Comparison of ENCODE assay signal across 13 mouse cellular contexts in the genomic region with DNA sequence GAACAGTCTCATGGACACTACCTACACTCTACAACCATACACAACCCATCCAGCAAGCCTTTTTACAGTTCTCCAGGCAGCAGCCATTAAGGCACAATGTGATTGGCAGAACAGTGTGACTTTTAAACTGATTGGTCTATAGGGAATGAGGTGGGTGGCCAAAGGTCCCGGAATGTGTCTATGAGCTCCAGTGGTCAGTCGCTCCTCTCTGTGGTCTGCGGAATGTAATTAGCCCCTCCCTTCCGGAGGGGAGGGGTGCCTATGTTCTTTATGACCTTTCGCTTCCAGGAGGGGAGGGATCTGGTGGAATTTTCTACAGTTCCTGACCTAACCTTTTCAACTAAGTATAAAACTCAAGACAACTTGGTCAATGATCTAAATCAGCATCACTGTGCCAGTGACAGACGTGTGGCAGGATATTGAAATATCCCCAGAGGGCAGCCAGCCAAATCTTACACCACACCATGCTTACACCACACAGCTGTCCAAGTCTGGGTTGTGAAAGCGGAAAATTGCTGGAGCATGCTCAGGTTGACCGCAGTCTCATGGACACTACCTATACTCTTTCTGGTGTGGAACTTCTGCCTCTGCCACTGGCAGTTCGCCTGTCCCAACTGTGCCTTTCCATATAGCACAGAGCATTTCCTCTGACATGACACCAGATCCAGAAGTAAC.
A peak's percentile ranks its signal among the peaks of the same experiment; 100 is the strongest.
DNase-seq lines count a peak whose midpoint lies in the region; ATAC-seq lines count a peak whose summit lies in the region.
"Had no signal": no experiment of that assay in that cellular context is flagged by ENCODE, and none has a peak within 500 bp of the region (broad histone marks: within the 10 kb centered on the region; RNA-seq: fewer than 3 reads in every experiment).

No protein-coding gene starts in this region.

- ATAC-seq in kidney, embryonic 16.5 days (ENCODE audit: low FRiP score, low TSS enrichment) = peak; percentile 71
- ATAC-seq: activated CD4-positive, CD25-positive, alpha-beta regulatory T cell, adult 4 months; forebrain, embryonic 15.5 days had no signal

- H3K36me3 ChIP-seq in kidney, embryonic 16.5 days (ENCODE audit: insufficient read depth, low read length) = no peaks in the 10 kb centered on the region
- no peaks in the 10 kb centered on the region for H3K36me3 ChIP-seq in forebrain, embryonic 10.5 days (replicated peaks)
- H3K36me3 ChIP-seq: forebrain, embryonic 15.5 days; heart, embryonic 10.5 days had no signal

- no peaks in the 10 kb centered on the region for H3K9me3 ChIP-seq in kidney, embryonic 16.5 days (ENCODE audit: low read length)
- H3K9me3 ChIP-seq in forebrain, embryonic 10.5 days = no peaks in the 10 kb centered on the region
- H3K9me3 ChIP-seq: forebrain, embryonic 15.5 days; heart, embryonic 10.5 days had no signal

- H3K4me1 ChIP-seq in kidney, embryonic 16.5 days (ENCODE audit: insufficient read depth, low read length) = no peaks in the 10 kb centered on the region
- H3K4me1 ChIP-seq in forebrain, embryonic 10.5 days = no peaks in the 10 kb centered on the region
- H3K4me1 ChIP-seq: forebrain, embryonic 15.5 days; heart, embryonic 10.5 days; megakaryocyte, embryonic 14.5 days had no signal

- no peak overlapping the region for H3K4me2 ChIP-seq in kidney, embryonic 16.5 days (replicated peaks; ENCODE audit: low read depth, low read length)
- H3K4me2 ChIP-seq: forebrain, embryonic 15.5 days had no signal

- H3K9ac ChIP-seq in kidney, embryonic 16.5 days (replicated peaks; ENCODE audit: low read length) = no peak overlapping the region
- H3K9ac ChIP-seq: forebrain, embryonic 15.5 days had no signal

- no peaks in the 10 kb centered on the region for H3K27me3 ChIP-seq in kidney, embryonic 16.5 days (ENCODE audit: insufficient read depth, low read length)
- H3K27me3 ChIP-seq in forebrain, embryonic 10.5 days (ENCODE audit: poor library complexity, severe bottlenecking) = no peaks in the 10 kb centered on the region
- H3K27me3 ChIP-seq: forebrain, embryonic 15.5 days; megakaryocyte, embryonic 14.5 days had no signal

- WGBS in kidney, embryonic 16.5 days = 46% methylated on average over 9 of the region's 9 CpGs
- WGBS in forebrain, embryonic 10.5 days = 86% methylated on average over 9 of the region's 9 CpGs

- H3K27ac ChIP-seq in kidney, embryonic 16.5 days (ENCODE audit: low read length) = no peak overlapping the region
- no peak overlapping the region for H3K27ac ChIP-seq in forebrain, embryonic 10.5 days
- H3K27ac ChIP-seq: forebrain, embryonic 15.5 days; heart, embryonic 10.5 days had no signal

- no peak overlapping the region for H3K4me3 ChIP-seq in kidney, embryonic 16.5 days (ENCODE audit: low read length)
- no peak overlapping the region for H3K4me3 ChIP-seq in forebrain, embryonic 10.5 days
- H3K4me3 ChIP-seq: forebrain, embryonic 15.5 days; heart, embryonic 10.5 days; megakaryocyte, embryonic 14.5 days had no signal

- DNase-seq in kidney, postnatal 36 days = no peak
- peak; percentile 90 for DNase-seq in adipocyte (ENCODE audit: low spot score)
- peak; percentile 34 to 57 for DNase-seq in kidney, postnatal 4 days
- peak; percentile 28 to 41 for DNase-seq in lung, postnatal 4 days
- DNase-seq in forebrain, embryonic 10.5 days (ENCODE audit: extremely low spot score, low spot score) = no peak
- DNase-seq in left cerebral cortex, adult 9 months (ENCODE audit: low spot score in 2 of 2) = no peak
- DNase-seq: embryo, embryonic 11 days; thymus, adult 2 months had no signal

Comparison
In these comparisons a context has a peak if more than half of its experiments do, and no peak if none do; other contexts are left out.
1. DNase-seq: peak in adipocyte (single experiment), kidney, postnatal 4 days (2 of 2) and lung, postnatal 4 days (2 of 2); none in kidney, postnatal 36 days (0 of 2), forebrain, embryonic 10.5 days (single experiment) and left cerebral cortex, adult 9 months (0 of 2).